Mouse (Mus musculus) embryonic facial prominence, embryonic 12.5 days (tissue): Measurements from ENCODE around the gene Alppl2. TPM values are rescaled to one million over a fixed set of nuclear protein-coding genes. Genes with fewer than 3 reads are reported as not detected.
A peak's percentile ranks its signal among the peaks of the same experiment; 100 is the strongest.

Experiments used
- ATAC-seq: fragments of 200-750 bp; cut with Nextera tagmentation; 2 replicates; pipeline ENCODE4 v1.8.0; 2017; ENCODE audit not compliant: insufficient number of reproducible peaks, insufficient read depth, low FRiP score, low TSS enrichment
- H3K27ac ChIP-seq: fragments of 300-500 bp; sonication (generic); 2 replicates; pipeline ENCODE4 v1.5.1; 2016; ENCODE audit warnings: mild to moderate bottlenecking
- H3K27me3 ChIP-seq: fragments of 300-500 bp; sonication (generic); 2 replicates; pipeline ENCODE4 v1.6.1; 2016; ENCODE audit warnings: mild to moderate bottlenecking, moderate library complexity
- H3K36me3 ChIP-seq: fragments of 300-500 bp; sonication (generic); 2 replicates; pipeline ENCODE4 v1.6.1; 2016; ENCODE audit warnings: mild to moderate bottlenecking
- H3K4me1 ChIP-seq: fragments of 300-500 bp; sonication (generic); 2 replicates; pipeline ENCODE4 v1.6.1; 2016
- H3K4me2 ChIP-seq: fragments of 300-500 bp; sonication (generic); replicated peaks from 2 replicates; pipeline ENCODE4 v1.6.1; 2016; ENCODE audit warnings: mild to moderate bottlenecking, moderate library complexity
- H3K4me3 ChIP-seq: fragments of 300-500 bp; sonication (generic); 2 replicates; pipeline ENCODE4 v1.5.1; 2016; ENCODE audit warnings: mild to moderate bottlenecking
- H3K9ac ChIP-seq: fragments of 300-500 bp; sonication (generic); 2 replicates; pipeline ENCODE4 v1.6.1; 2016; ENCODE audit warnings: mild to moderate bottlenecking, moderate library complexity
- H3K9me3 ChIP-seq: fragments of 300-500 bp; sonication (generic); 2 replicates; pipeline ENCODE4 v1.6.1; 2016; ENCODE audit warnings: mild to moderate bottlenecking, moderate library complexity
- WGBS: fragments of 180-500 bp; shearing (Covaris S2); methylation state at CpG from one replicate; pipeline ENCODE4 v1.1.7; 2016; 5-methylcytosine and 5-hydroxymethylcytosine counted together
- polyA plus RNA-seq: library from polyadenylated mRNA; unstranded; fragments of >200 nt; fragmentation: Nextera tagmentation; extraction: Ambion mirVana; gene quantifications from 2 replicates; pipeline ENCODE4 v1.2.1, GENCODE M21; 2016

Gene Alppl2
- polyA plus RNA-seq, 1 experiment from 2014 or later, result not detected

GRCm38 (mm10) chr1:87050072-87050471, 39.7 kb downstream of the Alppl2 start:
- Histone ChIP-seq H3K9ac (no peak overlapping the region), H3K36me3 (peaks cover 21% of the 10 kb centered on the region), H3K9me3 (no peaks in the 10 kb centered on the region), H3K27ac (no peak overlapping the region), H3K27me3 (no peaks in the 10 kb centered on the region), H3K4me3 (no peak overlapping the region), H3K4me2 (no peak overlapping the region), H3K4me1 (no peaks in the 10 kb centered on the region)
- 64% methylated on average over 3 of the region's 3 CpGs for WGBS
- ATAC-seq, result no peak

DNA sequence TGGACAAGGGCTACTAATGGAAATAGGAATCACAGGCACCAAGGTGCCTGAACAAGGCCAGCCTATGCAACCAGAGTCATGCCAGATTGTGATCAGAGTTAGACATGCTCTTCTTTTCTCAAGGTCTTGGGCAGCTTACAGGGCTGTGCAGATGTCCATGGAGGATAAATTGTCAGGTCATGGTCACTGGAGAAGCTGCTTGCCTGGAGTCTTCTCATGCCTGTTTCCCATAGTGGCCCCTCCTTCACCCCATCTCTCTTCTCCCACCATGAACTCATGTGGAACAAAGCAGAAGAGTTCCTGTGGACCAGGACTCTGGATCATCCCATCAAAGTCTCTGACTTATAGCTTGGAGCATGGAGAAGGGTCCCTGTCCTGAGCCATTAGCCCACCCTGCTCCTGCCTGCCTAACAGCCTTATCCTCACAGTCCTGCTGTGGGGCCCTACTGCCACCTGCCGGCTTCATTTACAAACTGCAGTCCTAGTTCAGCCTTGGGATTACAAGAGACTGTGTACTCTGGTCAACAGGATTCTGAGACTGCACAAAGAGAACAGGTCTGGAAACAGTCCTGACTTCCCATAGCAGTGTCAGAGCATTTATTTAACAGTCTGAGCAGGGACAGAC, 47.8 kb downstream of the Alppl2 start:
- Histone ChIP-seq H3K4me3 (no peak overlapping the region), H3K9ac (no peak overlapping the region), H3K9me3 (no peaks in the 10 kb centered on the region), H3K36me3 (peaks cover 12% of the 10 kb centered on the region), H3K4me2 (no peak overlapping the region), H3K4me1 (peaks cover 2% of the 10 kb centered on the region), H3K27ac (no peak overlapping the region), H3K27me3 (no peaks in the 10 kb centered on the region)
- 0 out of 2 replicates have a peak, but pooled peaks have one; percentile 26 for ATAC-seq
- 0% methylated on average over 1 of the region's 1 CpGs for WGBS

DNA sequence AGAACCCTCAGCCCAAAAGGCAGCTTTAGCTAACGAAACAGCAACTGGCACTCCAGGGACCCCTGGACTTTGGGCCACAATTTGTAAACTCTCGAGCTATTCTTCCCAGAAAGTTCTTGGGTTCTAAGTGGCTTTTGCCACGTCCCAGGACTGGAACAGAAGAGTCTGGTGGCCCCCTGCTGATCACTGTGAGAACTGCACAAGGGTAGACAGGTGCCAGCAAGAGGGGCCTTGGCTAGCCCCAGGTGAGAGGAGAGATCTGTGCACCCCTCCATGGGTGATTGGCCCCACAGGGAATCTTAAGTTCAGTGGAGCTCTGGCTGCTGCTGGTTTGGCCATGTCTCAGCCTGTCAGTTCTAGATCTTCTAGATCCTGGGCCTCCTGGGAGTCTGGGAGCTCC, 48.6 kb downstream of the Alppl2 start:
- no peak for ATAC-seq

GRCm38 (mm10) chr1:87038477-87039070, 51.2 kb downstream of the Alppl2 start:
- no peak overlapping the region for H3K27ac ChIP-seq
- WGBS, result 93% methylated on average over 2 of the region's 2 CpGs

More for the DNA sequence above, 48.6 kb downstream of the Alppl2 start:
- H3K4me2 ChIP-seq, result no peak overlapping the region
- no peaks in the 10 kb centered on the region for H3K27me3 ChIP-seq
- no peak overlapping the region for H3K9ac ChIP-seq
- peaks cover 8% of the 10 kb centered on the region for H3K36me3 ChIP-seq
- no peak overlapping the region for H3K27ac ChIP-seq
- H3K4me1 ChIP-seq, result peaks cover 10% of the 10 kb centered on the region
- no peaks in the 10 kb centered on the region for H3K9me3 ChIP-seq
- H3K4me3 ChIP-seq, result no peak overlapping the region
- WGBS, result 32% methylated on average over 3 of the region's 3 CpGs

More at GRCm38 (mm10) chr1:87038477-87039070, 51.2 kb downstream of the Alppl2 start:
- Histone ChIP-seq H3K4me3 (no peak overlapping the region), H3K27me3 (no peaks in the 10 kb centered on the region), H3K9me3 (no peaks in the 10 kb centered on the region), H3K36me3 (no peaks in the 10 kb centered on the region), H3K9ac (no peak overlapping the region), H3K4me2 (no peak overlapping the region), H3K4me1 (peaks cover 23% of the 10 kb centered on the region)
- ATAC-seq, result no peak

Other genes starting within 250 kb of the Alppl2 start
- gene Alpi, start 11.7 kb upstream of the Alppl2 start, polyA plus RNA-seq, result not detected in 2 replicates
- not detected in 2 replicates for gene Akp3, start 35.0 kb upstream of the Alppl2 start, polyA plus RNA-seq
- gene Ecel1, start 66.6 kb upstream of the Alppl2 start, polyA plus RNA-seq, result 1.9 and 2.3 TPM in 2 replicates
- 1.1 and 2.6 TPM in 2 replicates for gene Prss56, start 93.4 kb upstream of the Alppl2 start, polyA plus RNA-seq
- gene Chrnd, start 100.7 kb upstream of the Alppl2 start, polyA plus RNA-seq, result 1.2 and 1.6 TPM in 2 replicates
- 6.0 and 9.8 TPM in 2 replicates for gene Chrng, start 114.7 kb upstream of the Alppl2 start, polyA plus RNA-seq
- gene Eif4e2, start 124.0 kb upstream of the Alppl2 start, polyA plus RNA-seq, result 179 and 182 TPM in 2 replicates
- gene Efhd1, start 174.4 kb upstream of the Alppl2 start, polyA plus RNA-seq, result 0.98 and 1.5 TPM in 2 replicates
- 60.5 and 61.0 TPM in 2 replicates for gene Gigyf2, start 237.1 kb upstream of the Alppl2 start, polyA plus RNA-seq